Mouse (Mus musculus): ENCODE data around the gene Abcg3. TPM values are rescaled to one million over a fixed set of nuclear protein-coding genes. Genes with fewer than 3 reads are reported as not detected.
"Not testable (repeated sequence)": the region's sequence is repeated elsewhere in the genome, so short reads cannot be mapped to it uniquely, and the experiment has no call there.

Abcg3 gene
- polyA plus RNA-seq (2015; fragmentation: Nextera tagmentation; extraction: Ambion mirVana) = 2.9 and 3.2 TPM in 2 replicates

DNA sequence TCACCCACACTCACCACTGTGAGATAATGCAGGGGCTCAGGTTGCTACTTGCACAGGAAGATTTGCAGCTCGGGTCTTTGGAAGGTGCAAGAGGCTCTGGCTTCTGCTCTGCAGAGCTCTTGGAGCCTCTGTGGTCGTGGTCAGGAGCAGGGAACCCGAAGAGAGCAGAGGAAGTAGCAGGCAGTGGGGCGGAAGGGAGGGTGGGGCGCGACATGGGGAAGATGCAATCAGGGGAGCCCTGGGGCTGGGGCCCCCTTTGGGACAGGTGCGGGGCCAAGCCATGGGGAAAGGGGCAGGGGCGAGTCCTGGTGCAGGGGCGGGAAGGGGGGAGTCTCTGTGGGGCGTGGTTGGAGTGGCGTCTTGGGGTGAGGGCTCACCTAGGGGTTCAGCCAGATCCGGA, at the start of gene Abcg3:
Gene Abcg3, minus strand, starts transcription at position 184 of the 400 bp plus-strand sequence.
- Histone ChIP-seq H3K4me2 (replicated peaks) (peak within 1 kb of the TSS; percentile 48), H3K4me3 (replicated peaks) (peak within 1 kb of the TSS; percentile 22; the same call in 1 of the 2 replicates), H3K27ac (no peak within 1 kb of the TSS), H3K9me3 (no peaks in the 10 kb centered on the region), H3K4me1 (replicated peaks) (0 out of 2 replicates have a peak, but pooled peaks cover 4% of the 10 kb centered on the region), H3K9ac (no peak within 1 kb of the TSS), H3K27me3 (replicated peaks) (no peaks in the 10 kb centered on the region), H3K36me3 (no peaks in the 10 kb centered on the region)
- WGBS = 34% methylated on average over 12 of the region's 12 CpGs
- ATAC-seq = no peak

DNA sequence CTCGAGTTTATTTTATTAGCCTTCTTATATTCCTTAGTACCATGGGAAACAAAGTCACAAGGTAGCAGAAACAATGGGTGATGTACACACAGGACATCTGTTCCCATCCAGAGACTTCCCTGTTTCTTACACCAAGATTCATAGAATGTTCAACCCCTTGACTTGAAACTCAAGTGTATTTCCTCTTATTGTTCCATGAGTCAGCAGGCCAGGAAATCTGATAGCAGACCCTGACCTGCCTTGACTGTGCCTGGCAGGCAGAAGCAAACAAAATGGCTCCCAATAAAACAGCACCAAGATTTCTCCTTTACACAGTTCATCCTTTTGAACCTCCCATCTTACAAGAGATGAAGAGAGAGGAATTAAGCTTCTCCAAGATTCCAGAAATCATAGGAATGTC, 30.0 kb upstream of the Abcg3 start:
- Histone ChIP-seq H3K4me2 (replicated peaks) (no peak overlapping the region), H3K36me3 (no peaks in the 10 kb centered on the region), H3K4me3 (replicated peaks) (no peak overlapping the region), H3K27me3 (replicated peaks) (no peaks in the 10 kb centered on the region), H3K27ac (no peak overlapping the region), H3K9ac (no peak overlapping the region), H3K4me1 (replicated peaks) (no peaks in the 10 kb centered on the region), H3K9me3 (no peaks in the 10 kb centered on the region)
- no peak for ATAC-seq
- 76% methylated on average over 1 of the region's 1 CpGs for WGBS

DNA sequence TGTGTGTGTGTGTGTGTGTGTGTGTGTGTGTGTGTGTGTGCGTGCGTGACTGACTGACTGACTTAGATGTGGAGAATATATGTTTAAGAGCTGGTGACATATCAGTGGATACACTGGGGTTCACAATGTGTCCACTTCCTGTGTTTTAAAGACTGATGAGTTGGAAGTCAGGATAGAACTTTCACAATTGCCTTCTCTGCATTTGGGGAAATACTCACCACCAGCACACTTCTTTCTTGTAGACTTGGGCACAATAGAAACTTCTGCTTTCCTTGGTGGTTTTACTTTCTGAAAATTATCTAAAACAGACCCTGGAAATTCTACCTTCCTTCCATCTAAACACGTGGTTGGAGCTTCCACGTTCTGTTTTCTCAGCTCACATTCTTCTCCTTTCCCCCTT, 29.1 kb upstream of the Abcg3 start:
- Histone ChIP-seq H3K4me1 (replicated peaks) (no peaks in the 10 kb centered on the region), H3K4me2 (replicated peaks) (no peak overlapping the region)

DNA sequence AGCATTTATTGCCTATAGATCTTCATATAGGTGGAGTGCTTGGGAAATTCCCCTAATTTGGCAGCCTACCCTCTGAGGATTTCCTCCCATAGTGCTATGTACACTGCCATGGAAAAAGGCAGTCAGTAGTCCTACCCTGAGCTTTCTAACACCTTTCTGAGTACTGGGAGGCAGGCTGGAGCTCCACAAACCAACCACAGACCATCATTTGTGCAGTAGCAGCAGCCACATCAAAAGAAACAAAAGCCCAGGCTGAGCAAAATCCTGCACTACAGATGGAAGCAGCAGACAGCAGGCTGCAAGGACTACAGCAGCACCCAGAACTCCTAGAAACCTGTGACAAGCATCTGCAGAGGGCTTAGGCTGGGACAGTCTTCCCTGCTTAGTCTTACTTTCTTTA, 27.9 kb upstream of the Abcg3 start:
- no peak overlapping the region for H3K9ac ChIP-seq
- no peaks in the 10 kb centered on the region for H3K36me3 ChIP-seq
- no peaks in the 10 kb centered on the region for H3K9me3 ChIP-seq
- no peak for ATAC-seq
- no peaks in the 10 kb centered on the region for H3K27me3 ChIP-seq (replicated peaks)
- no peak overlapping the region for H3K4me2 ChIP-seq (replicated peaks)
- H3K4me3 ChIP-seq (replicated peaks) = no peak overlapping the region
- H3K4me1 ChIP-seq (replicated peaks) = no peaks in the 10 kb centered on the region
- no peak overlapping the region for H3K27ac ChIP-seq

More for the DNA sequence above, 29.1 kb upstream of the Abcg3 start:
- no peak for ATAC-seq
- Histone ChIP-seq H3K9me3 (no peaks in the 10 kb centered on the region), H3K9ac (no peak overlapping the region), H3K36me3 (no peaks in the 10 kb centered on the region), H3K27ac (no peak overlapping the region), H3K27me3 (replicated peaks) (no peaks in the 10 kb centered on the region), H3K4me3 (replicated peaks) (no peak overlapping the region)
- 85% methylated on average over 4 of the region's 4 CpGs for WGBS

DNA sequence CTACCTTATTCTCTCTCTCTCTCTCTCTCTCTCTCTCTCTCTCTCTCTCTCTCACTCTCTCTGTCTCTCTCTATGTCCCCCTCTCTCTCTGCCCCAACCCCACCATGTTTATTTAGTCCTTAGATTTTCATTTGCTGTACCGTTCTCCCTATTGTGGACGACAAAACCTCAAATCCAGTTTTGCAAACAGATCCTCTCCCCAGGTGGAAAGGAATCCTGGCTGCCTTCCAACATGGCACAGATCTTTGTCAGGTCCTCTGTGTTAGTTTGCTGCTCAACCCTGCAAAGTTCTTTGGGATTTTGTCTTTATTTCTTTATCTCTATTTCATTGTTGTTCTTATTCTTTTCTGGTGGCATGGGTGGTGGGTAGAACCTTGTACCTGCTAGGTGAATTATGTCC, 6.9 kb upstream of the Abcg3 start:
- Histone ChIP-seq H3K4me1 (replicated peaks) (no peaks in the 10 kb centered on the region), H3K4me2 (replicated peaks) (no peak overlapping the region), H3K36me3 (no peaks in the 10 kb centered on the region), H3K9me3 (no peaks in the 10 kb centered on the region), H3K27ac (no peak overlapping the region), H3K9ac (no peak overlapping the region), H3K27me3 (replicated peaks) (no peaks in the 10 kb centered on the region), H3K4me3 (replicated peaks) (no peak overlapping the region)
- ATAC-seq = no peak
- 71% methylated on average over 2 of the region's 2 CpGs for WGBS

DNA sequence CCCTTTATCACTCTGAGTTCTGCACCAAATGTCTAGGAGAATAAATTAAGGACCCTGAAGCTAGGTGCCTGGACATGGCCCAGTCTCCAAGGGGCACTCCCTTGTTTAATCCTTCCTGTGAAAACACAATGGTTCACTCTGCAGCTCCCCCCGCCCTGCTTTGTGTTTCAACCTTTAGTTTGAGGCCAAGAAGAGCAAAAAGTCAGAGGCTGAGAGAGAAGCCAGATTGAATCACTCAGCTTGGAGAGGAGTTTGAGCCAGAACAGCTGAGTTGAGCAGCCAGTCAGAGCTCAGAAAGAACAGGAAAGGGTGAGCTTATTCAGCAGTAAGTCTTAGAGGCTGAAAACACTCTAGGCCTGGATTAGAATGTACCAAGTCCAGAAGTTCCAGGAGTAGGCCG, 5.5 kb upstream of the Abcg3 start:
- Histone ChIP-seq H3K36me3 (no peaks in the 10 kb centered on the region), H3K9ac (no peak overlapping the region), H3K27me3 (replicated peaks) (no peaks in the 10 kb centered on the region), H3K4me2 (replicated peaks) (no peak overlapping the region), H3K4me1 (replicated peaks) (no peaks in the 10 kb centered on the region), H3K9me3 (no peaks in the 10 kb centered on the region), H3K4me3 (replicated peaks) (no peak overlapping the region), H3K27ac (no peak overlapping the region)
- no peak for ATAC-seq
- WGBS = 65% methylated on average over 2 of the region's 2 CpGs

DNA sequence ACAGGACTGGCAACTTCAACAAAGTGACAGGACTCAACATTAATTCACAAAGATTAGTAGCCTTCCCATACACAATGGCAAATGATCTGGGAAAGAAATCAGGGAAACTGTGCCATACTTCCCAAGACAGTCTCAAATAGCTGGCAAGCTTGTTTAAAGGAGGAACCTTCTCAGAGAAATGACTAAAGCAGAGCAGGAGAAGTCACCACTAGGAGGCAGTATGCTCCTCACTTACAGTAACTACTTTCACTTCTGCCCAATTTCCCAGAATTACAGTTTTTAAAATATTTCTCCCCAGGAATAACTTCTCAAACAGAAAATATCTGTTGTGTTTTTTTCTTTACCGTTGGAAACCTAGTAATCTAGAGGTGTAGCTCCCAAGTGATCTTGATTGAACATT, 4.2 kb upstream of the Abcg3 start:
- no peak overlapping the region for H3K27ac ChIP-seq
- H3K4me3 ChIP-seq (replicated peaks) = no peak overlapping the region
- no peaks in the 10 kb centered on the region for H3K36me3 ChIP-seq
- WGBS = 46% methylated on average over 1 of the region's 1 CpGs
- no peaks in the 10 kb centered on the region for H3K9me3 ChIP-seq
- H3K4me1 ChIP-seq (replicated peaks) = 0 out of 2 replicates have a peak, but pooled peaks cover 4% of the 10 kb centered on the region
- H3K4me2 ChIP-seq (replicated peaks) = no peak overlapping the region
- no peak overlapping the region for H3K9ac ChIP-seq
- no peak for ATAC-seq
- no peaks in the 10 kb centered on the region for H3K27me3 ChIP-seq (replicated peaks)

DNA sequence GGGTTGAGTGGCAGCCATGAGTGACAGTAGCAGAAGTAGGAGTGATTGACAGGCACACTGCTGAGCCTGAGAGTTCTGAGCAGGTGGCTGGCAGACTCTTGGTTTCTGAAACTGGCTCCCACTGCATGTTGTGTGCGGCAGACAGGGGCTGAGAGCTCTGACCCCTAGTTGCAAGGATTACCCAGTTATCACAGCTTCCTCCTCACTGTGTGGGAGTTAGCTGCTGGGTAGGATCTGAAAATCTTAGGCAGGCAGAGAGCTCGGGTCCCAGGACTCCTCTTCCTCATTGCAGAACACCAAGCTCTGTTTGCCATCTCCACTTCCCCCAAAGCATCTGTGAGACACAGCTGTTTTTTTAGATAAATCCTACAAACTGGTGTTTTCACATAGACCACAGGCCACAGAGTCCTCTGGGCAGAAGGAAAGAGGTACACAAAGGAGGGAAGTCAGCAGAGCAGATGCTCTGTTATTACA, 3.4 kb downstream of the Abcg3 start:
- no peak for ATAC-seq
- Histone ChIP-seq H3K27ac (no peak overlapping the region), H3K27me3 (replicated peaks) (no peaks in the 10 kb centered on the region), H3K4me3 (replicated peaks) (no peak overlapping the region), H3K4me1 (replicated peaks) (0 out of 2 replicates have a peak, but pooled peaks cover 4% of the 10 kb centered on the region), H3K36me3 (no peaks in the 10 kb centered on the region), H3K9ac (no peak overlapping the region), H3K4me2 (replicated peaks) (no peak overlapping the region), H3K9me3 (no peaks in the 10 kb centered on the region)
- 56% methylated on average over 2 of the region's 2 CpGs for WGBS

DNA sequence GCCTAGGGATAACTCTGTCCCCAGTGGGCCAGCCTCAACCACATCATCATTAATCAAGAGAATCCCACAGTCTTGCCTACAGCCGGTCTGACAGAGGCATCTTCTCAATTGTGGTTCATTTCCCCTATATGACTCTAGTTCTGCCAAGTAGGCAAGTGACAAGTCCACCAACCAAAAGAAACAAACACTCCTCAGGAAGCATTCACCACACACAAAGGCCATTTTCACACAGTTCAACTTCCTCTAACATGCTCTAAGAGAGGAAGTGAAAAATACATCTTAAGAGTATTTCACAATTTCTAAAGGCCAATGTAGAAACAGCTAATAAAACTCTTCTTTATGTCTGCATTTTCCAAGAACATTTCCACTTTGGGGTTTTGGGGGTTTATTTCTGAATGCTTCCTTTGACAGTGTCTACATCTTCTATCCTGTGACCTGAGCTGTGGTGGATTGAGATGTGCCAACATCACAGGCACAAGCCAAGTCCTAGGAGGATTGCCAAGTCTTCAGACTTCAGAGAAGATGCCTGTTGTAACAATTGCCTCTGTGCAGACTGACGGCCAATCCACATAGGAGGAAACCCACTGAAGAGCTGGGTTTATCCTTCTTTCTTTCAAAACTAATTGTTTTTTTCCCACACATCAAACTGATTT, 24.3 kb downstream of the Abcg3 start:
- Histone ChIP-seq H3K9me3 (no peaks in the 10 kb centered on the region), H3K27ac (no peak overlapping the region), H3K36me3 (no peaks in the 10 kb centered on the region), H3K4me1 (replicated peaks) (no peaks in the 10 kb centered on the region), H3K9ac (no peak overlapping the region), H3K27me3 (replicated peaks) (no peaks in the 10 kb centered on the region), H3K4me2 (replicated peaks) (no peak overlapping the region), H3K4me3 (replicated peaks) (no peak overlapping the region)
- WGBS = 82% methylated on average over 2 of the region's 2 CpGs
- ATAC-seq = no peak

DNA sequence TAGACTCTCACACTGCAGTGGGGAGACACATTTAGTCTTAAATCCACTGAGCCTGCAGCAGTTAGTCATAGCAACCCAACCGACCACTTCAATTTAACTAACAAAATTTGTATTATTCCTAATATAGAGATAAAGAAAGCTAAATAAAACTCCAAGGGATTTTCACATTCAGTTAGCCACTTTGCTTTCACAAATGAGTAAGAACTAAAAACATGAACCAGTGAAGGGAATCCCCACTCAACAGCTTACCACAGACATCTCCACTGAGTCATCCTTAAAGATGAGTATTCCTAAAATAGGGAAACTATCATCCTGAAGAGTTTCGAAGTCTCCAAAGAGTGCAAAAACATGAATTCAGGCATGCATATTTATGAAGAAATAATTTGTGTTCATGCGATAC, 27.3 kb downstream of the Abcg3 start:
- Histone ChIP-seq H3K36me3 (no peaks in the 10 kb centered on the region), H3K4me2 (replicated peaks) (no peak overlapping the region), H3K9me3 (no peaks in the 10 kb centered on the region), H3K27me3 (replicated peaks) (no peaks in the 10 kb centered on the region), H3K4me1 (replicated peaks) (no peaks in the 10 kb centered on the region), H3K27ac (no peak overlapping the region), H3K4me3 (replicated peaks) (no peak overlapping the region), H3K9ac (no peak overlapping the region)
- no peak for ATAC-seq
- WGBS = 89% methylated on average over 3 of the region's 3 CpGs

DNA sequence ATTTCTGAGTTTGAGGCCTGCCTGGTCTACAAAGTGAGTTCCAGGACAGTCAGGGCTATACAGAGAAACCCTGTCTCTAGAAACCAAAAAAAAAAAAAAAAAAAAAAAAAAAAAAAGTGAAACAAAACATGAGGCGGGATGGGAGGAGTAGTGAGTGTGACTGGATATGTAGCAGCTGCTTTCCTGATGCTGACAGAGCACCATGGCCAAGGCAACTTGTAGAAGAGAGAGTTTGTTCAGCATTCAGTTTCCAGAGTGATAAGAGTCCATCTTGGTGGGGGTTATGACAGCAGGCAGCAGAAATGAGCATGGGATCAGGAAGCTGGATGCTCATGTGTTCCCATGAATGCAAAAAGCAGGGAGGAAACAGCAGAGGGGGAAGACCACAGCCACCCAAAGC, 35.6 kb downstream of the Abcg3 start:
- WGBS = 56% methylated on average over 1 of the region's 1 CpGs

DNA sequence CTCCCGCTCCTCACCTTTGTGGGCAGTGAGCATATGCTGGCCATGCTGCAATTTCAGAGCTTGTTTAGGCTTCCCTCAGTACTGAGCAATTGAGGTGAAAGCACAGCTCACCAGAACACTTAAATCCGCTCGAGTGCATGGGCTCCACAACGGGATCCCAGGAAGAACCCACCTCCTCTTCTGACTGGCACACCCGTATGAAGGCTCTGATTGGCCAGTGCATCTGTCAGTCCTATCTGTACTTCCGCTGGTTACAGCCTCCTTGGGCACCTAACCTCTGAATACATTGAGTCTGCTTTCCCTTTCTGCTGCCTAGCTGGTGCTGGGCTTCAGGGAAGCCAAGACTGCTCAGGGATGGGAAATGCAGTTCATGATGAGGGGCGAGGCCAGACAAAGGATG, 48.4 kb downstream of the Abcg3 start:
- no peaks in the 10 kb centered on the region for H3K36me3 ChIP-seq
- H3K27ac ChIP-seq = no peak overlapping the region
- no peak overlapping the region for H3K4me3 ChIP-seq (replicated peaks)
- no peaks in the 10 kb centered on the region for H3K27me3 ChIP-seq (replicated peaks)
- H3K9ac ChIP-seq = no peak overlapping the region
- WGBS = 88% methylated on average over 7 of the region's 7 CpGs
- H3K4me1 ChIP-seq (replicated peaks) = no peaks in the 10 kb centered on the region
- H3K9me3 ChIP-seq = no peaks in the 10 kb centered on the region
- no peak for ATAC-seq
- H3K4me2 ChIP-seq (replicated peaks) = no peak overlapping the region

More for the DNA sequence above, 35.6 kb downstream of the Abcg3 start:
- Histone ChIP-seq H3K27ac (no peak overlapping the region), H3K9ac (no peak overlapping the region), H3K4me1 (replicated peaks) (no peaks in the 10 kb centered on the region), H3K4me3 (replicated peaks) (no peak overlapping the region), H3K27me3 (replicated peaks) (no peaks in the 10 kb centered on the region), H3K36me3 (no peaks in the 10 kb centered on the region), H3K9me3 (no peaks in the 10 kb centered on the region), H3K4me2 (replicated peaks) (no peak overlapping the region)
- ATAC-seq = no peak

DNA sequence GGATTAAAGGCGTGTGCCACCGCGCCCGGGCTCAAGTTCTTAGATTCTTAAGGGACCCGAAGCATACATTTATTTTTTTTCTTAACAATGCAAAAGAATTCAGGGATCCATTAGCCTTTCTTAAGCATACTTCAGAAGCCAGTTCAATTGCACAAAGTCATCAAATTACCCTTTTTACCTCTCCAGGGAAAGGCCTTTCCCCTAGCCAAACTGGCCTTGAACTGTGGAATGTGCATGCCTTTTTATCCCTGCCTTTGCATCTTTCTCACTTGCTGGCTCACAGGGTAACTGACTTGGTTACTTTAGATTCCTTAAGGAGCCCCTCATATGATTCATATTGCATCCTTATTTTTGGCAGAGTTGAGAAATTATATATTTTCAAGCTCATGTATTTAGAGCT, 76.0 kb downstream of the Abcg3 start:
- not testable (repeated sequence) for H3K4me3 ChIP-seq (replicated peaks); H3K27ac ChIP-seq; H3K9me3 ChIP-seq; H3K27me3 ChIP-seq (replicated peaks); H3K36me3 ChIP-seq; ATAC-seq; H3K4me1 ChIP-seq (replicated peaks); H3K9ac ChIP-seq; H3K4me2 ChIP-seq (replicated peaks)
- 90% methylated on average over 5 of the region's 5 CpGs for whole genome bisulfite sequencing

Measured in intestine, embryonic 15.5 days (tissue).